Comparison of ENCODE assay signal across 10 mouse cellular contexts in the genomic region with DNA sequence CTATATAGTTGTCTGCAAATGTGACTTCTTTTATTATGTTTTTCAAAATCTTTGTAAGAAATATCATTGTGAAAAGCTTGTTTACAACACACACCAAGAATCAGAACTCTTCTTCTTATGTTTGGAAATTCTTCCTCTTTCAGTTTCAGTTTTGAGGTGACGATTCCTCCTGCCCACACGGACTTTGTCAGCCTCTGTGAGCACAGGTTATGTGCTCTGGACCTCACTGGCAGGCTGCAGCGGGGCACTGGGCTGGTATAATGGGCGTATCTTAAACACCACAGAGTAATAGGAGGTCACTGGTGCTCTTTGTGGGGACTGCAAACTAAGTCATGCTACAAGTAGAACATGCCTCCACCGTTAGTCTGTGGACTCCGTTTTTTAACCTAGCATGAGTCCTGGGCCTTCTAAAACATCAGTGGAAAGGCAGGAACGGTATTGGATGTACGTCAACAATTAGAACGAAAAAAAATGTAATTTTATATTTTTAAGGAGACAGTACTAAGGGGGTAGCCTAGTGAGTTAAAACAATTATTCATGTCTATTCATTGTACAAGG. TPM values are rescaled to one million over a fixed set of nuclear protein-coding genes. Genes with fewer than 3 reads are reported as not detected.
DNase-seq lines count a peak whose midpoint lies in the region; ATAC-seq and TF ChIP-seq lines count a peak whose summit lies in the region.
"Had no signal": no experiment of that assay in that cellular context is flagged by ENCODE, and none has a peak within 500 bp of the region (broad histone marks: within the 10 kb centered on the region; RNA-seq: fewer than 3 reads in every experiment).

No protein-coding gene starts in this region.

- peak; percentile 79 for ATAC-seq in megakaryocyte progenitor cell, adult 5-6 weeks (replicated peaks; ENCODE audit: poor library complexity)
- no peak for ATAC-seq in forebrain, embryonic 13.5 days

- H3K4me1 ChIP-seq in bone marrow macrophage, adult 2 months (ENCODE audit: control insufficient read depth, insufficient read depth, low read length): peaks cover 17% of the 10 kb centered on the region
- no peaks in the 10 kb centered on the region for H3K4me1 ChIP-seq in forebrain, embryonic 13.5 days

- peak overlapping the region; percentile 61 for H3K4me3 ChIP-seq in bone marrow macrophage, adult 2 months (ENCODE audit: insufficient read depth, low read length)
- H3K4me3 ChIP-seq in forebrain, embryonic 13.5 days: no peak overlapping the region

- peak overlapping the region; percentile 44; the same call in 1 of the 2 replicates for H3K27ac ChIP-seq in bone marrow macrophage, adult 2 months (ENCODE audit: insufficient read depth, low read depth, low read length)
- no peak overlapping the region for H3K27ac ChIP-seq in forebrain, embryonic 13.5 days

- no peaks in the 10 kb centered on the region for H3K9me3 ChIP-seq in forebrain, embryonic 13.5 days (replicated peaks)

- no peaks in the 10 kb centered on the region for H3K36me3 ChIP-seq in forebrain, embryonic 13.5 days (ENCODE audit: poor library complexity, severe bottlenecking)

- no peak overlapping the region for H3K4me2 ChIP-seq in forebrain, embryonic 13.5 days

- peak; percentile 8 for DNase-seq in adrenal gland, adult 8-10 months
- DNase-seq in adrenal gland, postnatal 4 days (ENCODE audit: low spot score in 2 of 2): no peak
- DNase-seq in A20 (ENCODE audit: low read depth, low spot score): peak; percentile 92
- no peak for DNase-seq in cerebellum, adult 11 months
- DNase-seq in layer of hippocampus, adult 9-11 months: no peak
- DNase-seq: kidney, postnatal 14 days; right cerebral cortex, postnatal 4 days had no signal

- H3K27me3 ChIP-seq in forebrain, embryonic 13.5 days: no peaks in the 10 kb centered on the region

- TF ChIP-seq CTCF in bone marrow macrophage, adult 2 months (IDR thresholded peaks at IDR 0.05; ENCODE audit: low read depth, low read length): no peak

- WGBS in forebrain, embryonic 13.5 days: 91% methylated on average over 9 of the region's 9 CpGs

- no peak for TF ChIP-seq POLR2A in bone marrow macrophage, adult 2 months (IDR thresholded peaks at IDR 0.05; ENCODE audit: borderline replicate concordance, low read depth, low read length)

- H3K9ac ChIP-seq in forebrain, embryonic 13.5 days: no peak overlapping the region

RNA-seq across cellular contexts. Expression of gene Ero1lb, which starts 9.4 kb away (rescaled TPM):
- total RNA-seq in adrenal gland, adult 8-10 months (2022): 10 to 100 TPM; 17.7 to 24.2 (median 21.4) TPM
- 10 to 100 TPM; 11.7 to 14.8 TPM for total RNA-seq in adrenal gland, postnatal 4 days (2021)
- 24.1 and 26.2 TPM in 2 replicates for polyA plus RNA-seq in bone marrow macrophage, adult 2 months (2012; ENCODE audit: insufficient read depth, insufficient read length, missing spikeins)
- 19.0 and 24.4 TPM in 2 replicates for total RNA-seq in megakaryocyte progenitor cell, adult 5-6 weeks (2015)
- 14.2 and 14.4 TPM in 2 replicates for total RNA-seq in megakaryocyte progenitor cell, adult 5-6 weeks (2017)
- polyA plus RNA-seq in forebrain, embryonic 13.5 days (2015; fragmentation: Nextera tagmentation; extraction: Ambion mirVana): 11.6 and 11.8 TPM in 2 replicates

RNA-seq across cellular contexts. Expression of gene Edaradd, which starts 54.8 kb away (rescaled TPM):
- under 1 TPM; 0.06 to 0.24 (median 0.08) TPM for total RNA-seq in adrenal gland, adult 8-10 months (2022)
- 1 to 10 TPM in 1 of 2 experiments, under 1 TPM in 1; 0.25 to 1.0 TPM for total RNA-seq in adrenal gland, postnatal 4 days (2021)
- polyA plus RNA-seq in bone marrow macrophage, adult 2 months (2012; ENCODE audit: insufficient read depth, insufficient read length, missing spikeins): 0.38 and 0.40 TPM in 2 replicates
- total RNA-seq in megakaryocyte progenitor cell, adult 5-6 weeks (2015): 0.15 and 0.49 TPM in 2 replicates
- 0.27 and 0.42 TPM in 2 replicates for total RNA-seq in megakaryocyte progenitor cell, adult 5-6 weeks (2017)
- 1.0 and 1.3 TPM in 2 replicates for polyA plus RNA-seq in forebrain, embryonic 13.5 days (2015; fragmentation: Nextera tagmentation; extraction: Ambion mirVana)

Comparison
In these comparisons a context has a peak if more than half of its experiments do, and no peak if none do; other contexts are left out.
1. DNase-seq: peak in adrenal gland, adult 8-10 months (single experiment) and A20 (single experiment); none in adrenal gland, postnatal 4 days (0 of 2), cerebellum, adult 11 months (single experiment) and layer of hippocampus, adult 9-11 months (single experiment).